Mouse (Mus musculus) midbrain, embryonic 14.5 days (tissue): ENCODE data around the gene Bcas3. TPM values are rescaled to one million over a fixed set of nuclear protein-coding genes. Genes with fewer than 3 reads are reported as not detected.

ENCODE experiments used
- ATAC-seq: fragments of 200-750 bp; cut with Nextera tagmentation; 2 replicates; pipeline ENCODE4 v1.8.0; 2017; ENCODE audit warnings: moderate number of reproducible peaks, moderate library complexity; ENCODE audit not compliant: low FRiP score, low TSS enrichment
- DNase-seq: peaks from one replicate; pipeline ENCODE4 v3.0.0-alpha.2; 2015
- H3K27ac ChIP-seq: fragments of 300-500 bp; sonication (generic); replicated peaks from 2 replicates; pipeline ENCODE4 v1.5.1; 2014; ENCODE audit warnings: mild to moderate bottlenecking, low read depth, low read length, moderate library complexity
- H3K27me3 ChIP-seq: fragments of 300-500 bp; sonication (generic); 2 replicates; pipeline ENCODE4 v1.6.1; 2014; ENCODE audit warnings: low read length, control low read depth, mixed read lengths; ENCODE audit not compliant: control insufficient read depth, insufficient read depth
- H3K36me3 ChIP-seq: fragments of 300-500 bp; sonication (generic); 2 replicates; pipeline ENCODE4 v1.6.1; 2014; ENCODE audit warnings: low read length, control low read depth; ENCODE audit not compliant: control insufficient read depth, insufficient read depth
- H3K4me1 ChIP-seq: fragments of 300-500 bp; sonication (generic); 2 replicates; pipeline ENCODE4 v1.6.1; 2014; ENCODE audit warnings: mild to moderate bottlenecking, antibody characterized with exemption, low read length, control low read depth; ENCODE audit not compliant: control insufficient read depth, insufficient read depth
- H3K4me2 ChIP-seq: fragments of 300-500 bp; sonication (generic); 2 replicates; pipeline ENCODE4 v1.6.1; 2014; ENCODE audit warnings: mild to moderate bottlenecking, low read length, moderate library complexity
- H3K4me3 ChIP-seq: fragments of 300-500 bp; sonication (generic); replicated peaks from 2 replicates; pipeline ENCODE4 v1.5.1; 2014; ENCODE audit warnings: low read depth, low read length
- H3K9ac ChIP-seq: fragments of 300-500 bp; sonication (generic); replicated peaks from 2 replicates; pipeline ENCODE4 v1.6.1; 2014; ENCODE audit warnings: mild to moderate bottlenecking, low read length, moderate library complexity
- H3K9me3 ChIP-seq: fragments of 300-500 bp; sonication (generic); 2 replicates; pipeline ENCODE4 v1.6.1; 2016; ENCODE audit warnings: low read length, control low read depth, mixed read lengths; ENCODE audit not compliant: control insufficient read depth
- WGBS: fragments of 180-500 bp; shearing (Covaris S2); extraction: QIAGEN DNeasy Blood & Tissue Kit; methylation state at CpG from one replicate; pipeline ENCODE4 v1.1.7; 2014; 5-methylcytosine and 5-hydroxymethylcytosine counted together
- polyA plus RNA-seq: library from polyadenylated mRNA; unstranded; fragments of >200 nt; fragmentation: Nextera tagmentation; extraction: Ambion mirVana; gene quantifications from 2 replicates; pipeline ENCODE4 v1.2.1, GENCODE M21; 2014

The Bcas3 gene
- polyA plus RNA-seq, 1 experiment from 2014 or later = 33.4 TPM

GRCm38 (mm10) chr11:85313361-85313760, 39.6 kb upstream of the Bcas3 start:
- peaks cover 16% of the 10 kb centered on the region for H3K4me1 ChIP-seq
- H3K36me3 ChIP-seq = peaks cover 4% of the 10 kb centered on the region; the same call in 1 of the 2 replicates
- no peak overlapping the region for H3K27ac ChIP-seq
- H3K9ac ChIP-seq = peak overlapping the region; percentile 26; the same call in 1 of the 2 replicates
- H3K4me2 ChIP-seq = peak overlapping the region; percentile 63
- peak overlapping the region; percentile 91 for H3K4me3 ChIP-seq
- ATAC-seq (no peak), DNase-seq (no peak)
- no peaks in the 10 kb centered on the region for H3K27me3 ChIP-seq
- 83% methylated on average over 3 of the region's 3 CpGs for WGBS
- H3K9me3 ChIP-seq = no peaks in the 10 kb centered on the region

- DNase-seq = no peak
- ATAC-seq = no peak
- H3K36me3 ChIP-seq = no peaks in the 10 kb centered on the region
- no peaks in the 10 kb centered on the region for H3K27me3 ChIP-seq
- no peak overlapping the region for H3K27ac ChIP-seq
- 89% methylated on average over 9 of the region's 9 CpGs for WGBS
- no peak overlapping the region for H3K4me2 ChIP-seq
- H3K9me3 ChIP-seq = no peaks in the 10 kb centered on the region
- no peaks in the 10 kb centered on the region for H3K4me1 ChIP-seq
- no peak overlapping the region for H3K9ac ChIP-seq
- no peak overlapping the region for H3K4me3 ChIP-seq
Observed at GRCm38 (mm10) chr11:85323567-85324330, 29.2 kb upstream of the Bcas3 start.

GRCm38 (mm10) chr11:85328717-85329116, 24.2 kb upstream of the Bcas3 start:
- Histone ChIP-seq H3K9ac (no peak overlapping the region), H3K4me2 (no peak overlapping the region), H3K9me3 (no peaks in the 10 kb centered on the region), H3K27me3 (no peaks in the 10 kb centered on the region), H3K27ac (no peak overlapping the region), H3K4me1 (no peaks in the 10 kb centered on the region), H3K36me3 (peaks cover 23% of the 10 kb centered on the region), H3K4me3 (no peak overlapping the region)
- ATAC-seq (no peak), DNase-seq (no peak)
- 95% methylated on average over 3 of the region's 3 CpGs for WGBS

- Histone ChIP-seq H3K4me3 (no peak overlapping the region), H3K27ac (no peak overlapping the region), H3K4me2 (no peak overlapping the region), H3K36me3 (peaks cover 27% of the 10 kb centered on the region), H3K27me3 (no peaks in the 10 kb centered on the region), H3K9me3 (no peaks in the 10 kb centered on the region), H3K4me1 (no peaks in the 10 kb centered on the region), H3K9ac (no peak overlapping the region)
- ATAC-seq (no peak), DNase-seq (no peak)
- WGBS = 91% methylated on average over 7 of the region's 7 CpGs
Observed at GRCm38 (mm10) chr11:85329167-85329894, 23.6 kb upstream of the Bcas3 start.

- WGBS = 49% methylated on average over 4 of the region's 4 CpGs
- peaks cover 42% of the 10 kb centered on the region for H3K36me3 ChIP-seq
Observed at GRCm38 (mm10) chr11:85334778-85335177, 18.2 kb upstream of the Bcas3 start.

GRCm38 (mm10) chr11:85339173-85339831, 13.7 kb upstream of the Bcas3 start:
- DNase-seq (no peak), ATAC-seq (no peak)
- H3K4me2 ChIP-seq = no peak overlapping the region
- no peaks in the 10 kb centered on the region for H3K27me3 ChIP-seq
- H3K9me3 ChIP-seq = no peaks in the 10 kb centered on the region
- WGBS = 96% methylated on average over 6 of the region's 6 CpGs
- peaks cover 46% of the 10 kb centered on the region for H3K36me3 ChIP-seq
- H3K4me1 ChIP-seq = no peaks in the 10 kb centered on the region
- no peak overlapping the region for H3K4me3 ChIP-seq
- H3K9ac ChIP-seq = no peak overlapping the region
- no peak overlapping the region for H3K27ac ChIP-seq

More at GRCm38 (mm10) chr11:85334778-85335177, 18.2 kb upstream of the Bcas3 start:
- no peak overlapping the region for H3K9ac ChIP-seq
- H3K4me3 ChIP-seq = no peak overlapping the region
- H3K9me3 ChIP-seq = no peaks in the 10 kb centered on the region
- H3K4me2 ChIP-seq = no peak overlapping the region
- no peak overlapping the region for H3K27ac ChIP-seq
- ATAC-seq (no peak), DNase-seq (peak; percentile 59)
- no peaks in the 10 kb centered on the region for H3K27me3 ChIP-seq
- H3K4me1 ChIP-seq = no peaks in the 10 kb centered on the region

- Histone ChIP-seq H3K36me3 (peaks cover 46% of the 10 kb centered on the region), H3K27ac (no peak overlapping the region), H3K4me2 (no peak overlapping the region), H3K4me3 (no peak overlapping the region), H3K9ac (no peak overlapping the region), H3K9me3 (no peaks in the 10 kb centered on the region), H3K27me3 (no peaks in the 10 kb centered on the region), H3K4me1 (no peaks in the 10 kb centered on the region)
- ATAC-seq (no peak), DNase-seq (no peak)
- 95% methylated on average over 7 of the region's 7 CpGs for WGBS
Observed at GRCm38 (mm10) chr11:85340070-85340616, 12.8 kb upstream of the Bcas3 start.

- H3K27ac ChIP-seq = no peak overlapping the region
- WGBS = 75% methylated on average over 4 of the region's 4 CpGs
- ATAC-seq (no peak), DNase-seq (no peak)
- H3K4me1 ChIP-seq = peaks cover 6% of the 10 kb centered on the region; the same call in 1 of the 2 replicates
- H3K9ac ChIP-seq = peak overlapping the region; percentile 65
- H3K9me3 ChIP-seq = no peaks in the 10 kb centered on the region
- peak overlapping the region; percentile 75 for H3K4me3 ChIP-seq
- H3K27me3 ChIP-seq = no peaks in the 10 kb centered on the region
- H3K4me2 ChIP-seq = peak overlapping the region; percentile 91
- H3K36me3 ChIP-seq = 0 out of 2 replicates have a peak, but pooled peaks cover 3% of the 10 kb centered on the region
Observed at GRCm38 (mm10) chr11:85353819-85354218, 852 bp downstream of the Bcas3 start.
